Mouse (Mus musculus) midbrain, embryonic 12.5 days (tissue): ENCODE data around the gene Tmem140. TPM values are rescaled to one million over a fixed set of nuclear protein-coding genes. Genes with fewer than 3 reads are reported as not detected.

Source experiments
- ATAC-seq: fragments of 200-750 bp; cut with Nextera tagmentation; 2 replicates; pipeline ENCODE4 v1.8.0; 2017; ENCODE audit warnings: low read depth, moderate TSS enrichment, moderate library complexity; ENCODE audit not compliant: low FRiP score
- H3K27ac ChIP-seq: fragments of 300-500 bp; sonication (generic); replicated peaks from 2 replicates; pipeline ENCODE4 v1.5.1; 2016; ENCODE audit warnings: mild to moderate bottlenecking
- H3K27me3 ChIP-seq: fragments of 300-500 bp; sonication (generic); 2 replicates; pipeline ENCODE4 v1.6.1; 2016; ENCODE audit warnings: mild to moderate bottlenecking
- H3K36me3 ChIP-seq: fragments of 300-500 bp; sonication (generic); 2 replicates; pipeline ENCODE4 v1.6.1; 2016
- H3K4me1 ChIP-seq: fragments of 300-500 bp; sonication (generic); 2 replicates; pipeline ENCODE4 v1.6.1; 2016
- H3K4me2 ChIP-seq: fragments of 300-500 bp; sonication (generic); replicated peaks from 2 replicates; pipeline ENCODE4 v1.6.1; 2016; ENCODE audit warnings: mild to moderate bottlenecking, moderate library complexity
- H3K4me3 ChIP-seq: fragments of 300-500 bp; sonication (generic); 2 replicates; pipeline ENCODE4 v1.5.1; 2016; ENCODE audit warnings: mild to moderate bottlenecking
- H3K9ac ChIP-seq: fragments of 300-500 bp; sonication (generic); replicated peaks from 2 replicates; pipeline ENCODE4 v1.6.1; 2016; ENCODE audit warnings: mild to moderate bottlenecking, moderate library complexity
- H3K9me3 ChIP-seq: fragments of 300-500 bp; sonication (generic); 2 replicates; pipeline ENCODE4 v1.6.1; 2016; ENCODE audit warnings: mild to moderate bottlenecking
- WGBS: fragments of 180-500 bp; shearing (Covaris S2); methylation state at CpG from one replicate; pipeline ENCODE4 v1.1.7; 2016; 5-methylcytosine and 5-hydroxymethylcytosine counted together
- polyA plus RNA-seq: library from polyadenylated mRNA; unstranded; fragments of >200 nt; fragmentation: Nextera tagmentation; extraction: Ambion mirVana; gene quantifications from 2 replicates; pipeline ENCODE4 v1.2.1, GENCODE M21; 2016

Gene Tmem140
- polyA plus RNA-seq, 1 experiment from 2014 or later = 1.8 TPM

GRCm38 (mm10) chr6:34868507-34869217, 5.7 kb downstream of the Tmem140 start:
- 83% methylated on average over 20 of the region's 20 CpGs for WGBS
- peaks cover 3% of the 10 kb centered on the region; the same call in 1 of the 2 replicates for H3K4me1 ChIP-seq
- H3K27me3 ChIP-seq = no peaks in the 10 kb centered on the region
- no peak for ATAC-seq
- 0 out of 2 replicates have a peak, but pooled peaks cover 4% of the 10 kb centered on the region for H3K36me3 ChIP-seq
- no peak overlapping the region for H3K27ac ChIP-seq
- no peak overlapping the region for H3K4me3 ChIP-seq
- no peak overlapping the region for H3K4me2 ChIP-seq
- H3K9ac ChIP-seq = no peak overlapping the region
- H3K9me3 ChIP-seq = no peaks in the 10 kb centered on the region

GRCm38 (mm10) chr6:34869225-34869915, 6.4 kb downstream of the Tmem140 start:
- peaks cover 3% of the 10 kb centered on the region; the same call in 1 of the 2 replicates for H3K4me1 ChIP-seq
- H3K4me2 ChIP-seq = no peak overlapping the region
- no peaks in the 10 kb centered on the region for H3K27me3 ChIP-seq
- no peak for ATAC-seq
- no peaks in the 10 kb centered on the region for H3K9me3 ChIP-seq
- no peak overlapping the region for H3K27ac ChIP-seq
- WGBS = 85% methylated on average over 13 of the region's 13 CpGs
- no peak overlapping the region for H3K9ac ChIP-seq
- H3K4me3 ChIP-seq = no peak overlapping the region
- 0 out of 2 replicates have a peak, but pooled peaks cover 4% of the 10 kb centered on the region for H3K36me3 ChIP-seq

DNA sequence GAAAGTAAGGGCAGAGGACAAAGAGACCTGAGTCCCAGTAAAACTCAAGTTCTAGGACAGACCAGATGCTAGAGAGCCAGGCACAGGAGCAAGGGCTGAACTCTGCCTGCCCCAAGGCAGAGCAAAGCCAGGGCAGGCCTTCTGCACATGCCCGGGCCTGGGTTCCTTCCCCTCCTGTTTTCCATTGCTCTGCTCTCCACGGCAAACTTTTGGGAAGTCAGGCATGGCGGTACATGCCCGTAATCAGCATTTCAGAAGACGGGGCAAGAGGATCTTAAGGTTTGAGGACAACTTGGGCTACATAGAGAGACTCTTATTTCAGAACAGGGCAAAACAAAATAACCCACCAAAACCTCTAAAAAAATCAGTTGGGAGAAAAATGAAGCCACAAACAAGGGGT, 7.2 kb downstream of the Tmem140 start:
- WGBS = 80% methylated on average over 5 of the region's 5 CpGs
- peaks cover 3% of the 10 kb centered on the region; the same call in 1 of the 2 replicates for H3K4me1 ChIP-seq
- H3K27ac ChIP-seq = no peak overlapping the region
- H3K36me3 ChIP-seq = 0 out of 2 replicates have a peak, but pooled peaks cover 4% of the 10 kb centered on the region
- H3K9ac ChIP-seq = no peak overlapping the region
- no peaks in the 10 kb centered on the region for H3K9me3 ChIP-seq
- H3K4me3 ChIP-seq = no peak overlapping the region
- no peaks in the 10 kb centered on the region for H3K27me3 ChIP-seq
- ATAC-seq = no peak
- no peak overlapping the region for H3K4me2 ChIP-seq

DNA sequence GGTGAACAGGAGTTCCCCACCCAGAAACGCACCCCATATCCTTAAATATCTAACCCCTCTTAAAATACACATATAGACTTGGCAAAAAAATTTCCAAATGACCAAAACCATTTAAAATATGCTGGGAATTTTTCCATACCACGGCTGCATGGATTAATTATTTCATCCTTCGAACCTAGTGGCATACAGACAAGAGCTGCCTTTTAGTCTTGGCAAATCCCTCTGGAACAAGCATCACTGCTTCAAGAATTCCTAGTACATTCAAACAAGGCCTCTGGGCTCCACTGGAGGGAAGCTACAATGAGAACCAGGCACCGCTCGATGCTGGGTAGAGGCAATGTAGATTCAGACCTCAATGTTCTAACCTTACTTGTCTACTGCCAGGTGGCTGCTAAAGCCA, 7.8 kb downstream of the Tmem140 start:
- no peak overlapping the region for H3K9ac ChIP-seq
- no peak overlapping the region for H3K4me3 ChIP-seq
- H3K4me1 ChIP-seq = peaks cover 3% of the 10 kb centered on the region; the same call in 1 of the 2 replicates
- 0 out of 2 replicates have a peak, but pooled peaks cover 4% of the 10 kb centered on the region for H3K36me3 ChIP-seq
- H3K9me3 ChIP-seq = no peaks in the 10 kb centered on the region
- no peak overlapping the region for H3K4me2 ChIP-seq
- H3K27ac ChIP-seq = no peak overlapping the region
- no peaks in the 10 kb centered on the region for H3K27me3 ChIP-seq
- no peak for ATAC-seq
- WGBS = 83% methylated on average over 5 of the region's 5 CpGs

DNA sequence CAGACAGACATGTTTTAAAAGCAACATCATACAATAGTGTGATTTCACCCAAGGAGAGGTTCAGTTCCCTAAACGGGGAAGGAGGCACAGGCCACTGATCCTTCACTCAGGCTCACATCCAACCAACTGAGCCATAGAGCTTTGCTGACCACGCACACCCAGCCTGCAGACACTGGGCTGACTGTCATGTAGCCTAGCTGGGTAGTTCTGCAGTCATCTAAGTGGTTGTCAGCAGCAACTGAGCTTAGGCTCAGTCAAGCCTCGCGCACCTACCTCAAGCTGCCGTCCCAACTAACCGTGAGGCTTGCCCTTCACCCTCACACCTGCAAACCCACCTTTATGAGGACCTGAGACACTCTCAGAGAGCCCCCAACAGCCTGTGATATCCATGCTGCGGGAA, 9.0 kb downstream of the Tmem140 start:
- H3K9me3 ChIP-seq = no peaks in the 10 kb centered on the region
- H3K4me3 ChIP-seq = no peak overlapping the region
- no peak for ATAC-seq
- no peak overlapping the region for H3K9ac ChIP-seq
- no peaks in the 10 kb centered on the region for H3K27me3 ChIP-seq
- 0 out of 2 replicates have a peak, but pooled peaks cover 4% of the 10 kb centered on the region for H3K36me3 ChIP-seq
- H3K27ac ChIP-seq = no peak overlapping the region
- H3K4me2 ChIP-seq = no peak overlapping the region
- H3K4me1 ChIP-seq = peaks cover 9% of the 10 kb centered on the region
- WGBS = 93% methylated on average over 7 of the region's 7 CpGs

DNA sequence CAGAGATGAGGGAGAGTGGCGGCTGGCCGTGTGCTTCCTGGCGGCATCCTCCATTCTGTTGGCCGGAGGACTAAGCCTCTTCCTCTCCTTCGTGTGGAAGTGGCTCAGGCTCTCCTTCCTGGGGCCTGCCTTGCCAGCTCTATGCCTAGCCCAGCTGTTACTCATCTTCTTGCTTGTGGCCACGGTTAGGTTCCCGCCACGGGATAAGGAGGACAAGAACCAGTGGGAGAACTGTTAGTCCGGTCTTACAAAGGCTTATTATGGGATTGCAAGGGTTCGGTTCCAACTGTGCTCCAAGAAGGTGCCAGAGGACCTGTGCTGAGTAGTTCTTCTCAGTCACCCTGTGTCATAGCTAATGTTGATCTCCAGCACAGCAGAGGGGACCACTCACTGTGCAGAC, 9.9 kb downstream of the Tmem140 start:
- no peak for ATAC-seq
- Histone ChIP-seq H3K27me3 (no peaks in the 10 kb centered on the region), H3K9me3 (no peaks in the 10 kb centered on the region), H3K36me3 (0 out of 2 replicates have a peak, but pooled peaks cover 4% of the 10 kb centered on the region), H3K9ac (no peak overlapping the region), H3K4me1 (peaks cover 13% of the 10 kb centered on the region), H3K27ac (no peak overlapping the region), H3K4me3 (no peak overlapping the region), H3K4me2 (no peak overlapping the region)
- WGBS = 88% methylated on average over 10 of the region's 10 CpGs

GRCm38 (mm10) chr6:34874101-34874921, 11.4 kb downstream of the Tmem140 start:
- H3K9ac ChIP-seq = no peak overlapping the region; the same call in 1 of the 2 replicates
- H3K36me3 ChIP-seq = 0 out of 2 replicates have a peak, but pooled peaks cover 4% of the 10 kb centered on the region
- H3K4me3 ChIP-seq = no peak overlapping the region
- H3K4me2 ChIP-seq = no peak overlapping the region
- peaks cover 20% of the 10 kb centered on the region for H3K4me1 ChIP-seq
- no peaks in the 10 kb centered on the region for H3K27me3 ChIP-seq
- 79% methylated on average over 21 of the region's 21 CpGs for WGBS
- no peaks in the 10 kb centered on the region for H3K9me3 ChIP-seq
- ATAC-seq = no peak
- H3K27ac ChIP-seq = no peak overlapping the region

DNA sequence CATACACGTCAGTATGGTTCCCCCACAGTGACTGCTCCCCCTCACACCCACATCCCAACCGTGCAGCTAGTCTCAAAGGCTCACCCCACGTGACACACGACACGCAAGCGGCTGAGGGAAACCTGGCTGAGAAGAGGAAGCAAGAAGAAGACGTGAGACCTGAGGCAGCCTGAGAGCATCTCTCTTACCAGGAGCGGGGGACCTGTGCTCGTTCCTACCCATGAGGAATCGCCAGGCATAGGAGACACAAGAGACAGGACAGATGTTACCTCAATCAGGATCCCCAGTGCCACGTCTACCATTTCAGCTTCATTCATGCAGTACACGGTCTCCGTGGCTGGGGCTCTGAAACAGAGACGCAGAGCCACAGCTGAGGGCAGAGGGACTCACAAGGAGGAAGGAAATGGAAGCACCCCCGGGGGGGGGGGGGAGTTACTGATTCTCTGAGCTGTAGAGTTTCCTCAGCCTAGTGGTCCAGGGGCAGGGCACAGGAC, 12.4 kb downstream of the Tmem140 start:
- Histone ChIP-seq H3K9ac (no peak overlapping the region), H3K4me2 (no peak overlapping the region), H3K27ac (0 out of 2 replicates have a peak overlapping the region, but pooled peaks have one; percentile 15), H3K9me3 (no peaks in the 10 kb centered on the region), H3K36me3 (peaks cover 9% of the 10 kb centered on the region; the same call in 1 of the 2 replicates), H3K4me3 (no peak overlapping the region), H3K27me3 (no peaks in the 10 kb centered on the region), H3K4me1 (peaks cover 20% of the 10 kb centered on the region)
- 92% methylated on average over 15 of the region's 15 CpGs for WGBS
- no peak for ATAC-seq

GRCm38 (mm10) chr6:34875966-34876834, 13.3 kb downstream of the Tmem140 start:
- no peaks in the 10 kb centered on the region for H3K9me3 ChIP-seq
- 55% methylated on average over 12 of the region's 12 CpGs for WGBS
- H3K4me2 ChIP-seq = peak overlapping the region; percentile 75
- H3K4me1 ChIP-seq = peaks cover 20% of the 10 kb centered on the region
- H3K4me3 ChIP-seq = no peak overlapping the region
- ATAC-seq = no peak
- peaks cover 17% of the 10 kb centered on the region for H3K36me3 ChIP-seq
- 0 out of 2 replicates have a peak overlapping the region, but pooled peaks have one; percentile 15 for H3K27ac ChIP-seq
- H3K9ac ChIP-seq = no peak overlapping the region
- no peaks in the 10 kb centered on the region for H3K27me3 ChIP-seq

- no peak for ATAC-seq
- H3K27ac ChIP-seq = no peak overlapping the region
- H3K4me2 ChIP-seq = peak overlapping the region; percentile 75
- H3K9me3 ChIP-seq = no peaks in the 10 kb centered on the region
- peak overlapping the region; percentile 82 for H3K9ac ChIP-seq
- H3K4me1 ChIP-seq = peaks cover 20% of the 10 kb centered on the region
- no peaks in the 10 kb centered on the region for H3K27me3 ChIP-seq
- H3K4me3 ChIP-seq = peak overlapping the region; percentile 74
- 52% methylated on average over 2 of the region's 2 CpGs for WGBS
- H3K36me3 ChIP-seq = peaks cover 19% of the 10 kb centered on the region
Measured at GRCm38 (mm10) chr6:34876835-34877156, 13.8 kb downstream of the Tmem140 start.
